Mouse (Mus musculus) spleen, adult 2 months (tissue): ENCODE data around the gene Appl1.

Experiments
- CTCF ChIP-seq: fragments of 200-500 bp; IDR thresholded peaks from 2 replicates; pipeline ENCODE4 v1.5.1; 2011; ENCODE audit warnings: mild to moderate bottlenecking, inconsistent platforms; ENCODE audit not compliant: insufficient read depth, insufficient read length, insufficient replicate concordance; ENCODE audit errors: extremely low read depth
- POLR2A ChIP-seq: fragments of 200-500 bp; IDR thresholded peaks from 2 replicates; pipeline ENCODE4 v1.6.1; 2011; ENCODE audit warnings: low read depth, low read length, inconsistent platforms

DNA sequence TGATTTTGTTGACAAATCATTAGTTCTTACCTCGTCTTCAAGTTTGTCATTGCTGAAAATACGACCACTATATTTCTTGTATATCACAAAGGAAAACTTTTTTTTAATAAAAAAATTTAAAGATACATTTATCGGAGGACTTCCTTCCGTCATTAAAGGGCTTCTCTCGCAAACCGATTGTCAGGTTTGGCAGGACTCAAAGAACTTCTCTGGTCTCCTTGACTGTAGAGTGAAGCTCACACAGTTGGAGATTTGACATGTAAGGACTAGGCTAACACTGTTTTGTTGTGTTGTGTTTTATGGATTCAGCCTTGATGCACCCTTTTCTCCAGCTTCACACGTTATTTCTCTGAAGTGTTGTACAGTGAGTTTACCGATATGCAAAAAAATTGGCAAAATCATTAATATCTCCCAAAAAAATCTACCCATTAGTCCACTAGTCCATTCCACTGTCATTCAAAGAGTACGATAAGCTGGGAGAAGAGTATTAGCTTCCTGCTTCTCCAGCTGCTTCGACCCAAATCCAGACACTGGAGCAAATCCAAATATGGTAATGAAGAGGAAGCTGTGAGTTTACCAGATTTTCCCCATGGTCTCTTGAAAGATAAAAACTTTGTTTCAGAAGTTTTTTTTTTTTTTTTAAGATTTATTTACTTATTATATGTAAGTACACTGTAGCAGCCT is at the start of gene Appl1:
- TF ChIP-seq CTCF: no peak
- no peak for TF ChIP-seq POLR2A
